Mouse (Mus musculus) limb, embryonic 13.5 days (tissue): ENCODE measurements around the gene Plcb1. TPM values are rescaled to one million over a fixed set of nuclear protein-coding genes. Genes with fewer than 3 reads are reported as not detected.

Source experiments
- ATAC-seq: fragments of 200-750 bp; cut with Nextera tagmentation; 2 replicates; pipeline ENCODE4 v1.8.0; 2017; ENCODE audit warnings: low read depth, moderate number of reproducible peaks, moderate TSS enrichment; ENCODE audit not compliant: low FRiP score
- H3K27ac ChIP-seq: fragments of 300-500 bp; sonication (generic); 2 replicates; pipeline ENCODE4 v1.5.1; 2015; ENCODE audit warnings: inconsistent platforms, mild to moderate bottlenecking, moderate library complexity
- H3K27me3 ChIP-seq: fragments of 300-500 bp; sonication (generic); 2 replicates; pipeline ENCODE4 v1.6.1; 2015; ENCODE audit warnings: mild to moderate bottlenecking, inconsistent platforms
- H3K36me3 ChIP-seq: fragments of 300-500 bp; sonication (generic); 2 replicates; pipeline ENCODE4 v1.6.1; 2015; ENCODE audit warnings: inconsistent platforms, mild to moderate bottlenecking, moderate library complexity
- H3K4me1 ChIP-seq: fragments of 300-500 bp; sonication (generic); 2 replicates; pipeline ENCODE4 v1.6.1; 2015; ENCODE audit warnings: inconsistent platforms
- H3K4me2 ChIP-seq: fragments of 300-500 bp; sonication (generic); replicated peaks from 2 replicates; pipeline ENCODE4 v1.6.1; 2015; ENCODE audit warnings: inconsistent platforms, mild to moderate bottlenecking, moderate library complexity
- H3K4me3 ChIP-seq: fragments of 300-500 bp; sonication (generic); 2 replicates; pipeline ENCODE4 v1.5.1; 2015; ENCODE audit warnings: moderate library complexity, mild to moderate bottlenecking, inconsistent platforms
- H3K9ac ChIP-seq: fragments of 300-500 bp; sonication (generic); 2 replicates; pipeline ENCODE4 v1.6.1; 2015; ENCODE audit warnings: mild to moderate bottlenecking, inconsistent platforms
- H3K9me3 ChIP-seq: fragments of 300-500 bp; sonication (generic); 2 replicates; pipeline ENCODE4 v1.6.1; 2016; ENCODE audit warnings: inconsistent platforms
- WGBS: fragments of 180-500 bp; shearing (Covaris S2); methylation state at CpG from one replicate; pipeline ENCODE4 v1.1.7; 2015; 5-methylcytosine and 5-hydroxymethylcytosine counted together
- polyA plus RNA-seq: library from polyadenylated mRNA; unstranded; fragments of >200 nt; fragmentation: Nextera tagmentation; extraction: Ambion mirVana; gene quantifications from 2 replicates; pipeline ENCODE4 v1.2.1, GENCODE M21; 2015

Gene Plcb1
- polyA plus RNA-seq, 1 experiment from 2014 or later = 15.5 TPM

- Histone ChIP-seq H3K36me3 (no peaks in the 10 kb centered on the region), H3K9ac (no peak overlapping the region), H3K27ac (no peak overlapping the region), H3K4me1 (peaks cover 3% of the 10 kb centered on the region; the same call in 1 of the 2 replicates), H3K27me3 (no peaks in the 10 kb centered on the region), H3K4me3 (no peak overlapping the region), H3K9me3 (0 out of 2 replicates have a peak, but pooled peaks cover 6% of the 10 kb centered on the region), H3K4me2 (no peak overlapping the region)
- ATAC-seq = no peak
- 78% methylated on average over 3 of the region's 3 CpGs for WGBS
Measured at GRCm38 (mm10) chr2:135114501-135115128, 328.7 kb downstream of the Plcb1 start.

- H3K4me1 ChIP-seq = no peaks in the 10 kb centered on the region
- WGBS = 81% methylated on average over 4 of the region's 4 CpGs
- H3K36me3 ChIP-seq = no peaks in the 10 kb centered on the region
- no peaks in the 10 kb centered on the region for H3K27me3 ChIP-seq
- no peak overlapping the region for H3K4me3 ChIP-seq
- ATAC-seq = no peak
- H3K9me3 ChIP-seq = 0 out of 2 replicates have a peak, but pooled peaks cover 6% of the 10 kb centered on the region
- H3K27ac ChIP-seq = no peak overlapping the region
- no peak overlapping the region for H3K9ac ChIP-seq
- H3K4me2 ChIP-seq = no peak overlapping the region
Measured at GRCm38 (mm10) chr2:135123057-135123456, 337.2 kb downstream of the Plcb1 start.

GRCm38 (mm10) chr2:135123695-135124343 is 338.0 kb downstream of the Plcb1 start:
- 82% methylated on average over 4 of the region's 4 CpGs for WGBS
- no peak overlapping the region for H3K27ac ChIP-seq
- ATAC-seq = no peak
- no peaks in the 10 kb centered on the region for H3K27me3 ChIP-seq
- 0 out of 2 replicates have a peak, but pooled peaks cover 1% of the 10 kb centered on the region for H3K9me3 ChIP-seq
- H3K4me3 ChIP-seq = no peak overlapping the region
- H3K9ac ChIP-seq = no peak overlapping the region
- no peaks in the 10 kb centered on the region for H3K4me1 ChIP-seq
- H3K36me3 ChIP-seq = no peaks in the 10 kb centered on the region
- no peak overlapping the region for H3K4me2 ChIP-seq

GRCm38 (mm10) chr2:135140576-135140975 is 354.7 kb downstream of the Plcb1 start:
- no peaks in the 10 kb centered on the region for H3K9me3 ChIP-seq
- H3K27ac ChIP-seq = no peak overlapping the region
- no peaks in the 10 kb centered on the region for H3K36me3 ChIP-seq
- no peak overlapping the region; the same call in 1 of the 2 replicates for H3K4me3 ChIP-seq
- ATAC-seq = peak; percentile 54; the same call in 1 of the 2 replicates
- H3K27me3 ChIP-seq = no peaks in the 10 kb centered on the region
- no peak overlapping the region for H3K9ac ChIP-seq
- WGBS = 2% methylated on average over 8 of the region's 8 CpGs
- peak overlapping the region; percentile 44 for H3K4me2 ChIP-seq
- peaks cover 9% of the 10 kb centered on the region for H3K4me1 ChIP-seq

- no peak overlapping the region for H3K9ac ChIP-seq
- H3K4me3 ChIP-seq = no peak overlapping the region
- ATAC-seq = no peak
- no peak overlapping the region for H3K27ac ChIP-seq
- peaks cover 6% of the 10 kb centered on the region; the same call in 1 of the 2 replicates for H3K4me1 ChIP-seq
- WGBS = 59% methylated on average over 7 of the region's 7 CpGs
- H3K36me3 ChIP-seq = no peaks in the 10 kb centered on the region
- H3K9me3 ChIP-seq = no peaks in the 10 kb centered on the region
- H3K27me3 ChIP-seq = no peaks in the 10 kb centered on the region
- no peak overlapping the region for H3K4me2 ChIP-seq
Measured at GRCm38 (mm10) chr2:135152289-135152688, 366.4 kb downstream of the Plcb1 start.

GRCm38 (mm10) chr2:135153248-135153647 is 367.4 kb downstream of the Plcb1 start:
- no peak for ATAC-seq
- WGBS = 76% methylated on average over 4 of the region's 4 CpGs
- Histone ChIP-seq H3K4me1 (peaks cover 6% of the 10 kb centered on the region; the same call in 1 of the 2 replicates), H3K36me3 (no peaks in the 10 kb centered on the region), H3K27ac (peak overlapping the region; percentile 44; the same call in 1 of the 2 replicates), H3K27me3 (no peaks in the 10 kb centered on the region), H3K4me3 (no peak overlapping the region), H3K9ac (no peak overlapping the region), H3K4me2 (no peak overlapping the region), H3K9me3 (no peaks in the 10 kb centered on the region)

GRCm38 (mm10) chr2:135156055-135156454 is 370.2 kb downstream of the Plcb1 start:
- Histone ChIP-seq H3K27me3 (no peaks in the 10 kb centered on the region), H3K4me1 (peaks cover 6% of the 10 kb centered on the region; the same call in 1 of the 2 replicates), H3K9me3 (no peaks in the 10 kb centered on the region), H3K36me3 (no peaks in the 10 kb centered on the region), H3K4me2 (no peak overlapping the region), H3K9ac (no peak overlapping the region), H3K4me3 (no peak overlapping the region), H3K27ac (no peak overlapping the region)
- WGBS = 88% methylated on average over 7 of the region's 7 CpGs
- no peak for ATAC-seq

- Histone ChIP-seq H3K27ac (no peak overlapping the region), H3K4me1 (peaks cover 4% of the 10 kb centered on the region; the same call in 1 of the 2 replicates), H3K27me3 (no peaks in the 10 kb centered on the region), H3K9me3 (no peaks in the 10 kb centered on the region), H3K36me3 (no peaks in the 10 kb centered on the region), H3K4me3 (no peak overlapping the region), H3K4me2 (no peak overlapping the region), H3K9ac (no peak overlapping the region)
- WGBS = 93% methylated on average over 2 of the region's 2 CpGs
- no peak for ATAC-seq
Measured at GRCm38 (mm10) chr2:135157961-135158360, 372.1 kb downstream of the Plcb1 start.

- no peak for ATAC-seq
- Histone ChIP-seq H3K9ac (no peak overlapping the region), H3K4me2 (no peak overlapping the region), H3K4me3 (no peak overlapping the region), H3K4me1 (no peaks in the 10 kb centered on the region), H3K9me3 (no peaks in the 10 kb centered on the region), H3K36me3 (no peaks in the 10 kb centered on the region), H3K27ac (no peak overlapping the region), H3K27me3 (no peaks in the 10 kb centered on the region)
- WGBS = 93% methylated on average over 4 of the region's 4 CpGs
Measured at GRCm38 (mm10) chr2:135161673-135162072, 375.8 kb downstream of the Plcb1 start.

GRCm38 (mm10) chr2:135165512-135165911 is 379.6 kb downstream of the Plcb1 start:
- H3K4me1 ChIP-seq = no peaks in the 10 kb centered on the region
- no peak for ATAC-seq
- H3K9ac ChIP-seq = no peak overlapping the region
- H3K27me3 ChIP-seq = no peaks in the 10 kb centered on the region
- no peaks in the 10 kb centered on the region for H3K9me3 ChIP-seq
- no peak overlapping the region for H3K4me2 ChIP-seq
- H3K36me3 ChIP-seq = no peaks in the 10 kb centered on the region
- 63% methylated on average over 3 of the region's 3 CpGs for WGBS
- no peak overlapping the region for H3K27ac ChIP-seq
- H3K4me3 ChIP-seq = no peak overlapping the region

- no peaks in the 10 kb centered on the region for H3K36me3 ChIP-seq
- H3K27ac ChIP-seq = no peak overlapping the region
- H3K4me3 ChIP-seq = no peak overlapping the region
- H3K9ac ChIP-seq = no peak overlapping the region
- no peaks in the 10 kb centered on the region for H3K4me1 ChIP-seq
- WGBS = 72% methylated on average over 4 of the region's 4 CpGs
- no peaks in the 10 kb centered on the region for H3K9me3 ChIP-seq
- H3K4me2 ChIP-seq = no peak overlapping the region
- no peaks in the 10 kb centered on the region for H3K27me3 ChIP-seq
- ATAC-seq = no peak
Measured at GRCm38 (mm10) chr2:135175544-135175943, 389.7 kb downstream of the Plcb1 start.

GRCm38 (mm10) chr2:135187659-135188058 is 401.8 kb downstream of the Plcb1 start:
- Histone ChIP-seq H3K4me2 (no peak overlapping the region), H3K9ac (no peak overlapping the region), H3K27me3 (no peaks in the 10 kb centered on the region), H3K4me1 (no peaks in the 10 kb centered on the region), H3K4me3 (no peak overlapping the region), H3K27ac (no peak overlapping the region), H3K36me3 (no peaks in the 10 kb centered on the region), H3K9me3 (no peaks in the 10 kb centered on the region)
- no peak for ATAC-seq
- WGBS = 55% methylated on average over 6 of the region's 6 CpGs
